Mouse (Mus musculus) stomach, postnatal 0 days (tissue): ENCODE measurements at regions not wholly inside any gene's neighbourhood (a gene's known extent, or its start where the extent isn't known, plus 50 kb on each side); places are given as distances from the start of the nearest gene placed in this dataset.

Source experiments
- CTCF ChIP-seq: IDR thresholded peaks from 2 replicates; pipeline ENCODE4 v1.5.1; 2016; ENCODE audit warnings: antibody characterized with exemption, low read depth, mild to moderate bottlenecking, moderate library complexity
- EP300 ChIP-seq: optimal IDR thresholded peaks from 2 replicates; pipeline ENCODE3; 2016; ENCODE audit warnings: antibody characterized with exemption

DNA sequence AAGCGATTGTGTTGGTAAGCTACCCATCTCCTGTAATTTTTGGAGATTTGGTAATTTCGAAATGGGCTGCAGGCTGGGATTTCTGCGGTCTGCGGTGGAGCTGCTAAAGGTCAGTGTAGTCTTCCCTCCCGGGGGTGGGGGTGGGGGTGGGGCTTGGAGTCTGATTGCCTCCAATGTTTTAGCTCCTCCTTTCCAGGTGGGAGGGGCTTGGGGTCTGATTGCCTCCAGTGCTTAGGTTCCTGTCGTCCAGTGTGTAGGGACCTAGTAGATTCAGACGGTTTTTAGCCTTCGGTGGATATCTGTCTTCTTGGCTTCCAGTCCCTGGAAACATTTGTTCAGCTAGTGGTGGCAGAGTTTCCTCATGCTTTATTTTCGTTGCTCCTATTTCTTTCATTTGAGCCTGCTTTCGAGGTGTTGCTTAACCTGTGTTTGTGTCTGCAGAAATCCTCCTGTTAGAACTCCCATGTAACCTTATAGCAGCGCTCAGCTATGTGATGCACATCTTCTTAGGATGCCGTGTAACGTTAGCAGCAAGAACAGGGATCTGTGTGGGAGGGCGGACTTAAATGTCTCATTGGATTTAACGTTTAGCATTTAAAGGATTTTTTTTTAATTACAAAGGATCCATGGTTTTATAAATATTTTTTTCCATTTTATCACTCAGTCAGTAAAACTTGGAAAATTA, 145.1 kb upstream of the Mkln1 start:
- TF ChIP-seq CTCF (no peak), EP300 (no peak)
